Comparison of ENCODE assay signal across 23 mouse cellular contexts in the genomic region with DNA sequence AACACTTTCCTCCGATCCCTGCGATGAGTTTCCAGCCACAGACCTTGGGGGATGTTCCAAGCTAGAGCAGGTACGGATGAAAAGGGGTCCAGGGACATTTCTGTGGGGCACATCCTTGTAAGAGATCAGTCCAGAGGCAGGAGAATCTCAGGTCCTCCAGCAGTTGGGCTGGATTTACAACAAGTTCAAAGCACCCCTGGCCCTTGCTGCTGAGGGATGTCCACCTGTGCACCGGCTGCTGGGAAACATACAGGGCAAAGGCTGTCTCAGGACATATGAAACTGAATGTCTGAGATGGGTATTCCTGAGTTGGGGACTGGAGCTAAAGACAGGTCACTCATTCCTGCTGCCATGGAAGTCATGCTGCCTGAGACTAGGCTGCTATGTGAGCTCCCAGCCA. TPM values are rescaled to one million over a fixed set of nuclear protein-coding genes. Genes with fewer than 3 reads are reported as not detected.
A peak's percentile ranks its signal among the peaks of the same experiment; 100 is the strongest.
DNase-seq lines count a peak whose midpoint lies in the region; ATAC-seq and TF ChIP-seq lines count a peak whose summit lies in the region.
"Had no signal": no experiment of that assay in that cellular context is flagged by ENCODE, and none has a peak within 500 bp of the region (broad histone marks: within the 10 kb centered on the region; RNA-seq: fewer than 3 reads in every experiment).

No protein-coding gene starts in this region.

- TF ChIP-seq CTCF in heart, adult 2 months (IDR thresholded peaks at IDR 0.05): no peak
- TF ChIP-seq CTCF in stomach, postnatal 0 days (IDR thresholded peaks at IDR 0.05; ENCODE audit: low read depth): no peak

- no peak overlapping the region for H3K4me3 ChIP-seq in heart, adult 2 months
- H3K4me3 ChIP-seq in heart, embryonic 10.5 days: no peak overlapping the region
- no peak overlapping the region for H3K4me3 ChIP-seq in stomach, postnatal 0 days (ENCODE audit: low read depth, low read length)

- H3K4me2 ChIP-seq in stomach, postnatal 0 days (replicated peaks; ENCODE audit: low read depth): no peak overlapping the region

- no peaks in the 10 kb centered on the region for H3K79me2 ChIP-seq in heart, adult 2 months (replicated peaks; ENCODE audit: control insufficient read depth, insufficient read depth, low read length)

- intact Hi-C loops in heart, adult 2 months (cut with DNase I): no loop called here

- H3K36me3 ChIP-seq in heart, adult 2 months (ENCODE audit: control insufficient read depth, insufficient read depth, low read length): no peaks in the 10 kb centered on the region
- H3K36me3 ChIP-seq in heart, embryonic 10.5 days: no peaks in the 10 kb centered on the region
- no peaks in the 10 kb centered on the region for H3K36me3 ChIP-seq in stomach, postnatal 0 days (ENCODE audit: control insufficient read depth, insufficient read depth, low read length)
- H3K36me3 ChIP-seq: G1E had no signal

- ATAC-seq in stomach, postnatal 0 days (ENCODE audit: low FRiP score, low TSS enrichment): no peak
- ATAC-seq: activated CD4-positive, CD25-positive, alpha-beta regulatory T cell, adult 4 months; CD4-positive, CD25-positive, alpha-beta regulatory T cell, adult 4 months; Patski had no signal

- TF ChIP-seq EP300 in heart, adult 2 months (IDR thresholded peaks at IDR 0.05; ENCODE audit: insufficient read depth, low read depth, low read length): no peak
- TF ChIP-seq EP300 in stomach, postnatal 0 days (optimal IDR thresholded peaks at IDR 0.05): no peak

- no peaks in the 10 kb centered on the region for H3K4me1 ChIP-seq in heart, adult 2 months (ENCODE audit: control insufficient read depth, insufficient read depth, low read length)
- H3K4me1 ChIP-seq in heart, embryonic 10.5 days: no peaks in the 10 kb centered on the region
- H3K4me1 ChIP-seq in stomach, postnatal 0 days (replicated peaks; ENCODE audit: control insufficient read depth, insufficient read depth): no peaks in the 10 kb centered on the region

- H3K27me3 ChIP-seq in heart, adult 2 months (ENCODE audit: control insufficient read depth, insufficient read depth, low read length): no peaks in the 10 kb centered on the region; the same call in 1 of the 2 replicates
- H3K27me3 ChIP-seq in heart, embryonic 10.5 days (ENCODE audit: insufficient read depth, poor library complexity, severe bottlenecking): peaks cover 15% of the 10 kb centered on the region; the same call in 1 of the 2 replicates
- no peaks in the 10 kb centered on the region for H3K27me3 ChIP-seq in stomach, postnatal 0 days (ENCODE audit: control insufficient read depth, insufficient read depth, low read length)

- no peaks in the 10 kb centered on the region for H3K9me3 ChIP-seq in heart, embryonic 10.5 days
- H3K9me3 ChIP-seq in stomach, postnatal 0 days (ENCODE audit: control insufficient read depth, low read length): no peaks in the 10 kb centered on the region
- H3K9me3 ChIP-seq: G1E had no signal

- no peak overlapping the region for H3K9ac ChIP-seq in heart, adult 2 months (ENCODE audit: low read depth, low read length)
- H3K9ac ChIP-seq in stomach, postnatal 0 days (ENCODE audit: low read length): no peak overlapping the region

- 66% methylated on average over 4 of the region's 4 CpGs for WGBS in heart, adult 2 months
- 70% methylated on average over 4 of the region's 4 CpGs for WGBS in heart, embryonic 10.5 days
- 73% methylated on average over 4 of the region's 4 CpGs for WGBS in stomach, postnatal 0 days

- H3K27ac ChIP-seq in heart, adult 2 months: no peak overlapping the region
- H3K27ac ChIP-seq in heart, embryonic 10.5 days: no peak overlapping the region
- H3K27ac ChIP-seq in stomach, postnatal 0 days (replicated peaks): no peak overlapping the region

- DNase-seq in heart, adult 11 months: peak; percentile 81
- no peak for DNase-seq in heart, adult 2 months
- DNase-seq in heart, embryonic 10.5 days (ENCODE audit: low spot score): peak; percentile 69
- DNase-seq in heart, adult 18-20 months: no peak
- peak; percentile 5 for DNase-seq in stomach, postnatal 0 days (ENCODE audit: low spot score)
- DNase-seq in frontal cortex, postnatal 36 days (ENCODE audit: low spot score in 2 of 2): no peak
- DNase-seq: adrenal gland, adult 2 months; adrenal gland, adult 8-10 months; adrenal gland, postnatal 10 days; adrenal gland, postnatal 14 days; adrenal gland, postnatal 25 days; adrenal gland, postnatal 36 days; B cell, adult 2 months; cerebellum, adult 11 months; cerebellum, adult 11-12 months; cerebellum, adult 18-20 months had no signal

- TF ChIP-seq POLR2A in heart, adult 2 months (IDR thresholded peaks at IDR 0.05; ENCODE audit: insufficient read depth, low read depth, low read length): no peak

RNA-seq across cellular contexts. Expression of gene Cplx1, which starts 7.2 kb away (rescaled TPM):
- under 1 TPM in 1 of 2 experiments, not detected in 1; 0.36 TPM for total RNA-seq in heart, adult 2 months (2021)
- polyA plus RNA-seq in heart, adult 2 months (2012; rRNA removed): 0.45 and 0.88 TPM in 2 replicates
- polyA plus RNA-seq in heart, embryonic 10.5 days (2016; fragmentation: Nextera tagmentation; extraction: Ambion mirVana): 0.64 and 0.70 TPM in 2 replicates
- under 1 TPM in 1 of 2 experiments, not detected in 1; 0.21 TPM for total RNA-seq in heart, adult 18-20 months (2021)
- 1.8 and 2.2 TPM in 2 replicates for polyA plus RNA-seq in stomach, postnatal 0 days (2015; fragmentation: Nextera tagmentation; extraction: Ambion mirVana)
- total RNA-seq: CH12.LX, MEL had no signal
- polyA plus RNA-seq: activated CD4-positive, CD25-positive, alpha-beta regulatory T cell, adult 4 months; C2C12; CD4-positive, CD25-positive, alpha-beta regulatory T cell, adult 4 months; G1E; Patski had no signal

Comparison
In these comparisons a context has a peak if more than half of its experiments do, and no peak if none do; other contexts are left out.
1. DNase-seq: peak in heart, adult 11 months (single experiment), heart, embryonic 10.5 days (single experiment) and stomach, postnatal 0 days (single experiment); none in heart, adult 2 months (0 of 2), heart, adult 18-20 months (0 of 2) and frontal cortex, postnatal 36 days (0 of 2).